Mouse (Mus musculus) heart, adult 2 months (tissue): ENCODE results near the gene Arl4c. TPM values are rescaled to one million over a fixed set of nuclear protein-coding genes. Genes with fewer than 3 reads are reported as not detected.
A peak's percentile ranks its signal among the peaks of the same experiment; 100 is the strongest.

ENCODE experiments used
- DNase-seq, 2 experiments: peaks; one replicate each; pipeline ENCODE4 v3.0.0; 2021
- H3K27ac ChIP-seq: fragments of 200-600 bp; 2 replicates; pipeline ENCODE4 v1.8.1; 2022
- H3K27me3 ChIP-seq: fragments of 200-500 bp; 2 replicates; pipeline ENCODE4 v1.6.1; 2012; ENCODE audit warnings: mild to moderate bottlenecking, low read length, inconsistent platforms, mixed read lengths; ENCODE audit not compliant: control insufficient read depth, insufficient read depth
- H3K36me3 ChIP-seq: fragments of 200-500 bp; 2 replicates; pipeline ENCODE4 v1.6.1; 2012; ENCODE audit warnings: low read length, inconsistent platforms; ENCODE audit not compliant: control insufficient read depth, insufficient read depth
- H3K4me1 ChIP-seq: fragments of 200-500 bp; 2 replicates; pipeline ENCODE4 v1.6.1; 2011; ENCODE audit warnings: low read length; ENCODE audit not compliant: control insufficient read depth, insufficient read depth
- H3K4me3 ChIP-seq: fragments of 200-600 bp; 2 replicates; pipeline ENCODE4 v1.8.1; 2022
- H3K79me2 ChIP-seq: fragments of 200-500 bp; replicated peaks from 2 replicates; pipeline ENCODE4 v1.6.1; 2012; ENCODE audit warnings: mild to moderate bottlenecking, inconsistent platforms, low read length, moderate library complexity, mixed read lengths; ENCODE audit not compliant: control insufficient read depth, insufficient read depth
- H3K9ac ChIP-seq: fragments of 200-500 bp; 2 replicates; pipeline ENCODE4 v1.6.1; 2012; ENCODE audit warnings: low read depth, mild to moderate bottlenecking, control low read depth, inconsistent platforms, low read length, mixed read lengths
- CTCF ChIP-seq: fragments of 200-600 bp; IDR thresholded peaks from 2 replicates; pipeline ENCODE4 v1.8.1; 2022; ENCODE audit warnings: antibody characterized with exemption, mild to moderate bottlenecking, moderate library complexity
- EP300 ChIP-seq: fragments of 200-500 bp; IDR thresholded peaks from 2 replicates; pipeline ENCODE4 v1.6.1; 2011; ENCODE audit warnings: low read depth, low read length, control low read depth; ENCODE audit not compliant: insufficient read depth
- POLR2A ChIP-seq: fragments of 200-500 bp; IDR thresholded peaks from 2 replicates; pipeline ENCODE4 v1.6.1; 2011; ENCODE audit warnings: mild to moderate bottlenecking, low read depth, low read length, control low read depth; ENCODE audit not compliant: insufficient read depth
- WGBS: fragments of 180-500 bp; shearing (Covaris S2); methylation state at CpG from one replicate; pipeline ENCODE4 v1.1.7; 2018; 5-methylcytosine and 5-hydroxymethylcytosine counted together
- intact Hi-C: fragments of 180-260 bp; cut with DNase I; formaldehyde crosslinking; loops from one replicate; pipeline ENCODE4 v1.15.1; 2025
- polyA plus RNA-seq: library from polyadenylated mRNA; depleted of rRNA; stranded (reverse); fragments of >200 nt; gene quantifications from 2 replicates; pipeline ENCODE4 v1.2.3, GENCODE M21; 2012
- total RNA-seq, 2 experiments: library from RNA; stranded (reverse); gene quantifications; 2 replicates each; pipeline ENCODE4 v1.2.3; 2021

Gene Arl4c
- total and polyA plus RNA-seq, 3 experiments: 3.4 to 4.9 (median 4.5) TPM

GRCm38 (mm10) chr1:88658290-88658857 is 43.6 kb downstream of the Arl4c start:
- peak overlapping the region; percentile 79 for H3K27ac ChIP-seq
- TF ChIP-seq POLR2A (no peak), EP300 (peak; percentile 95)

DNA sequence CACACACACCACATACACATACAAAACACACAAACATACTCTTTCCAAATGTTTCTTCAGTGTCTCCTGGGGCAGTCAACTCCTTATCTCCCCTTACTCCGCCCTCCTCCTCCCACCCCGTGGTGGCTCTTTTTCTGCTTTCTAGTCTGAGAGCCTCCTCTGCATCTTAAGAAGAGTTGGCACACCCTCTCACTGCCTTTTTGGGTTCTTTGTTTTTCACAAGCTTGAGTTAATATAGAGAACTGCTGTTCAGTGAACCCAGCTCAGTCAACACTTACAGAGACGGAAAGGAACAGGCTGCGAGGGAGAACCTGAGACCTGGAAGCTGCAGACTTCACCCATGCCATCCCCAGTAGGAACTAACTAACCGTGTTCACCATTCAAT is 45.9 kb downstream of the Arl4c start:
- no peaks in the 10 kb centered on the region for H3K27me3 ChIP-seq
- no peak for DNase-seq
- peaks cover 26% of the 10 kb centered on the region for H3K4me1 ChIP-seq
- no peak overlapping the region for H3K27ac ChIP-seq
- H3K79me2 ChIP-seq: no peaks in the 10 kb centered on the region
- no peak overlapping the region for H3K4me3 ChIP-seq
- no peak overlapping the region for H3K9ac ChIP-seq
- intact Hi-C loops: loop anchor here (5.0 kb wide), 1 partner anchor 94 kb away; no protein-coding TSS in a partner anchor
- 0 out of 2 replicates have a peak, but pooled peaks cover 2% of the 10 kb centered on the region for H3K36me3 ChIP-seq
- WGBS: 73% methylated on average over 5 of the region's 5 CpGs
- TF ChIP-seq EP300 (no peak), POLR2A (no peak), CTCF (no peak)

More at GRCm38 (mm10) chr1:88658290-88658857, 43.6 kb downstream of the Arl4c start:
- WGBS: 8% methylated on average over 6 of the region's 6 CpGs
- Histone ChIP-seq H3K4me3 (no peak overlapping the region), H3K79me2 (no peaks in the 10 kb centered on the region), H3K4me1 (peaks cover 31% of the 10 kb centered on the region), H3K9ac (0 out of 2 replicates have a peak overlapping the region, but pooled peaks have one; percentile 18), H3K27me3 (no peaks in the 10 kb centered on the region), H3K36me3 (0 out of 2 replicates have a peak, but pooled peaks cover 2% of the 10 kb centered on the region)
- DNase-seq: peak; percentile 68 to 82
- intact Hi-C loops: loop anchor here (5.0 kb wide), 1 partner anchor 96 kb away; no protein-coding TSS in a partner anchor

DNA sequence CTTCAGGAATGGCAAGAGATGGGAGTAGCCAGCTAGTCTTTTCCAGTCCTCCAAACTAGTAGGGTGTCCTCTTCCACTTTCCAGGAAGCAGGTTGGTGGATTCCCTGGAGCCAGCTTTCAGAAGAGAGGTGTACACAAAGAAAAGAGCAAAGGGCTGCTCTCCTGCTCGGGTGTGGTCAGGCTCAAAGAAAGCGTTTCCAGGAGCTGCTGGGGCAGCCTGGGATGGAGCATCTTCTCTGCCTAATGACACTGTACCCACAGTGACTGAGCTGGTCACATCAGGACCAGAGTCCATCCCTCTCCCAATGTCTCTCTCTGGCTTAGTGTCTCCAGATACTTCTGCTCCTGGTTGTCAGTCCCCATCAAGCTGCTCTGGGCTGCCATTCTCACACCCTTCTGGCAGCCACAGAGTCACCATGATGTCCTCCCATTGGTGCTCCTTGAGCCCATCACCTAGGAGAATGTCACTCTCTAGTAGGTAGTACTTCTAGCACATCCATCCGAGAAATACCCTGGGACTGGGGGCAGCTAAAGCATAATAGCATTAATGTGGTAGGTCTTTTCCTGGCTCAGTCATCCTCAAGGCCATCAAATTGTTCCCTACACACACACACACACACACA is 46.4 kb downstream of the Arl4c start:
- Histone ChIP-seq H3K27me3 (no peaks in the 10 kb centered on the region), H3K79me2 (no peaks in the 10 kb centered on the region), H3K27ac (no peak overlapping the region), H3K36me3 (0 out of 2 replicates have a peak, but pooled peaks cover 2% of the 10 kb centered on the region), H3K4me3 (no peak overlapping the region), H3K4me1 (peaks cover 26% of the 10 kb centered on the region), H3K9ac (no peak overlapping the region)
- WGBS: 81% methylated on average over 3 of the region's 3 CpGs
- no peak for TF ChIP-seq CTCF
- no peak for TF ChIP-seq EP300
- no peak for DNase-seq
- intact Hi-C loops: loop anchor here (5.0 kb wide), 1 partner anchor 93 kb away; no protein-coding TSS in a partner anchor

GRCm38 (mm10) chr1:88654521-88655472 is 47.2 kb downstream of the Arl4c start:
- 64% methylated on average over 9 of the region's 9 CpGs for WGBS
- Histone ChIP-seq H3K4me1 (peaks cover 25% of the 10 kb centered on the region), H3K79me2 (no peaks in the 10 kb centered on the region), H3K36me3 (0 out of 2 replicates have a peak, but pooled peaks cover 2% of the 10 kb centered on the region), H3K9ac (no peak overlapping the region), H3K27ac (no peak overlapping the region), H3K4me3 (no peak overlapping the region), H3K27me3 (no peaks in the 10 kb centered on the region)
- TF ChIP-seq CTCF (no peak), EP300 (no peak), POLR2A (no peak)
- DNase-seq: peak; percentile 36 to 50
- intact Hi-C loops: loop anchor here (5.0 kb wide), 1 partner anchor 92 kb away; no protein-coding TSS in a partner anchor

DNA sequence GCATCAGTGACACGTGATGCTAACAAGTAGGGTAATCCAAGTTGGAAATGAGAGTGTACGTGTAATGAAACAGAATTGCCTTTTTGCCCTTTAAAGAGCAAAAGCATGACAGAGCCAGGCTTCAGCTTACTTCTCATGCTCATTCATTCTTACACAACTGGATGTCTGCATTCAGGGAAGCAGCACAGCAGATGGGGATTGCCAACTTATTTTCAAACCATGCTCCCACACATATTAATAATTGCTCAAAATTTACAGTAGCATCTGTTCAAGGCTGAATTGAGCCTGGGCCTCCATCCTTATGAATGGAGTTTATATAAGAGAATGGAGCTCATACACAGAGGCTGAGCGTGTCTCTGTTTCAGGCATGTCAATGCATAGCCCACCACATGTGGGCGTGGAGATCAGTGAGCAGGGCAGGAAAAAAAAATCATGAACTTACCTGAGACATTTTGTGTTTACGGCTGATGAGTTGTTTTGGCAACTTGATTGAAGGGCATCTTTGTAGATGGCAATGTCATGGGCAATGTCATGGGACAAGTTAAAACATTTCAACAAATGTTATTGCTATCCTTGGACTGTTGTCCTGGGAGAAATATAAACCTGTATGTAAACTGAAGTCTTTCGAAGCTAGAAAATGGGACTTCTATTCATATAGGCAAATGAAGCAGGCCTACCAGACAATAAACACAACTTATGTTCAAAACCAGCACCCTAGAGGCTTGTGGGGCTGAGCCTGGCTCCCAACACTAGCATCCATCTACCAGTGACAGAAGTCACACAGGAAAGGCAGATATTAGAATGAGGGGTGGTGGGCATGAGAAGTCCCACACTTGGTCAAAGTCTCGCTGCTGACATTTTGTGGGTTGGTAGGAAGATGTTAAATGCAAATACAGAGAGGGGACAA is 48.2 kb downstream of the Arl4c start:
- WGBS: 84% methylated on average over 7 of the region's 7 CpGs

More for the DNA sequence above, 48.2 kb downstream of the Arl4c start:
- no peak for DNase-seq
- no peak overlapping the region for H3K27ac ChIP-seq
- no peaks in the 10 kb centered on the region for H3K27me3 ChIP-seq
- H3K9ac ChIP-seq: no peak overlapping the region
- 0 out of 2 replicates have a peak, but pooled peaks cover 2% of the 10 kb centered on the region for H3K36me3 ChIP-seq
- intact Hi-C loops: no loop called here
- H3K4me1 ChIP-seq: peaks cover 23% of the 10 kb centered on the region
- H3K4me3 ChIP-seq: no peak overlapping the region
- TF ChIP-seq CTCF: no peak
- no peak for TF ChIP-seq POLR2A
- no peak for TF ChIP-seq EP300
- H3K79me2 ChIP-seq: no peaks in the 10 kb centered on the region
